Mouse (Mus musculus): Measurements from ENCODE around the gene Nwd2.

The Nwd2 gene

DNA sequence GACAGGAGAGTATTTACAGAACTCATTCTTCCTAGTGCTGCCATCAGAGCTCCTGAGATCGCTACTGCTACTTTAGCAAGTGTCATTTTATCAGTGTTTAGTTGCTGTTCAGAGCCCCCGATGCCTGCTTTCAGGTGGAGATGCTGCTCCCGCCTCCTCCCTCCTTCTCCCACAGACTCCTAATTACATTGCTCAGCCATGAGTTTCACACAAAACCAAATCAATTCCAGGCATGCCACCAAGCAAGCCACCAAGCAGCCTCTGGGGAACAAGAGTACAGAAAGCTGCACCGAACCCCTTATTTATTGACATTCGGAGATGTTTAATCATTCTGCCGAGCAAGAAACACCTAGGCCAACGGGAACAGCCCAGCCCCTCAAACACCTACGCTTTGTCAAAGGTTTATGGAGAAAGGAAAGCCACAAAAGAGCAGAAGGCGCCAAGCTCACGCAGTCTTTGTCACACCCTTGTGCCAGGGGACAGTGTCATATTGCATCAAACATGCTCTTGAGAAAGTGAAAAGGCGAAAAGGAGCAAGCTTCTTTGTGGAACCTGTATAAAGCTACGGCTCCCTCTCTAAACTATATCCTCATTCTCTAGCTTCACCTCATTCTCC is 191.0 kb downstream of the Nwd2 start:
- no peaks in the 10 kb centered on the region for H3K27me3 ChIP-seq (ENCODE audit: insufficient read depth, low read length)
- TF ChIP-seq CTCF (conservative IDR thresholded peaks at IDR 0.05; ENCODE audit: low read length) (no peak), POU5F1 (IDR thresholded peaks at IDR 0.05; ENCODE audit: borderline replicate concordance, low read length) (no peak), NANOG (IDR thresholded peaks at IDR 0.05; ENCODE audit: borderline replicate concordance, low read length) (no peak)
- no peak overlapping the region for H3K4me3 ChIP-seq (replicated peaks; ENCODE audit: low read length)
- H3K9me3 ChIP-seq (ENCODE audit: low read length), result peaks cover 8% of the 10 kb centered on the region; the same call in 1 of the 2 replicates
- H3K4me1 ChIP-seq (replicated peaks; ENCODE audit: low read depth, low read length), result no peaks in the 10 kb centered on the region
- no peaks in the 10 kb centered on the region for H3K36me3 ChIP-seq (ENCODE audit: insufficient read depth, low read length)

- Histone ChIP-seq H3K9me3 (ENCODE audit: low read length) (peaks cover 11% of the 10 kb centered on the region), H3K36me3 (ENCODE audit: insufficient read depth, low read length) (no peaks in the 10 kb centered on the region), H3K4me1 (replicated peaks; ENCODE audit: low read depth, low read length) (no peaks in the 10 kb centered on the region), H3K27me3 (ENCODE audit: insufficient read depth, low read length) (no peaks in the 10 kb centered on the region), H3K4me3 (replicated peaks; ENCODE audit: low read length) (no peak overlapping the region)
- TF ChIP-seq POU5F1 (IDR thresholded peaks at IDR 0.05; ENCODE audit: borderline replicate concordance, low read length) (no peak), NANOG (IDR thresholded peaks at IDR 0.05; ENCODE audit: borderline replicate concordance, low read length) (no peak), CTCF (conservative IDR thresholded peaks at IDR 0.05; ENCODE audit: low read length) (no peak)
Measured at GRCm38 (mm10) chr5:63847080-63847479, 198.2 kb downstream of the Nwd2 start.

DNA sequence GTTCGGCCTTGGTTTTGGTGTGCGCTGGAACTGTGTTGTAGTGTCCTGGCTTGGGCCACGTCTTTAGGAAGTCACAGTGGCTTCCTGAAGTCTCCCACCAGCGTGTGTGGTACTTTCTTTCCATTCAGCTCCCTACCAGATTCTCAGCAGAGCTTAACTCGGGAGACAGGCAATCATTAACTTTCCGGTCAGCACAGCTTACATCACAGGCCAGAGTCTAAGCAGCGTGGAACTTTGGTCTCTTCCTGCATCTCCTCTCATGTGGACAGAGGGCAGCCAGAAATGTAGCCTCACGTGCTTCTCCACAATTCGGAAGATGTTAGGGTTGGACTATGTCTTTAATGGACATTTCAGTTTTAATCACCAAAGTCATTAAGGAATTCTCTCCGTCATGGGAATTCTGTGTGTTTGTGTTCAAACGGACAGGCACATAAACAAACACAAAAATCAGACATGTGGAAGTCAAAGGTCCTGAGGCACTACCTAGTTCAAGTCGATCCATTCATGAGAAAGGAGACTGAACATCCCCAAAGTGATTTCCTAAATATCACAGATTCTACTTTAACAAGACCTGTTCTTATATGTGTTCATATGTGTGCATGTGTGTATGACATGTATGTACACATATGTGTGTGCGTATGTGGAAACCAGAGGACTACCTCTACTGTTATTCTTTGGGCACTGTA is 198.8 kb downstream of the Nwd2 start:
- Histone ChIP-seq H3K27me3 (ENCODE audit: insufficient read depth, low read length) (no peaks in the 10 kb centered on the region), H3K4me3 (replicated peaks; ENCODE audit: low read length) (no peak overlapping the region), H3K36me3 (ENCODE audit: insufficient read depth, low read length) (no peaks in the 10 kb centered on the region), H3K9me3 (ENCODE audit: low read length) (peaks cover 11% of the 10 kb centered on the region), H3K4me1 (replicated peaks; ENCODE audit: low read depth, low read length) (no peaks in the 10 kb centered on the region)
- no peak for TF ChIP-seq NANOG (IDR thresholded peaks at IDR 0.05; ENCODE audit: borderline replicate concordance, low read length)
- TF ChIP-seq CTCF (conservative IDR thresholded peaks at IDR 0.05; ENCODE audit: low read length), result no peak
- TF ChIP-seq POU5F1 (IDR thresholded peaks at IDR 0.05; ENCODE audit: borderline replicate concordance, low read length), result no peak

DNA sequence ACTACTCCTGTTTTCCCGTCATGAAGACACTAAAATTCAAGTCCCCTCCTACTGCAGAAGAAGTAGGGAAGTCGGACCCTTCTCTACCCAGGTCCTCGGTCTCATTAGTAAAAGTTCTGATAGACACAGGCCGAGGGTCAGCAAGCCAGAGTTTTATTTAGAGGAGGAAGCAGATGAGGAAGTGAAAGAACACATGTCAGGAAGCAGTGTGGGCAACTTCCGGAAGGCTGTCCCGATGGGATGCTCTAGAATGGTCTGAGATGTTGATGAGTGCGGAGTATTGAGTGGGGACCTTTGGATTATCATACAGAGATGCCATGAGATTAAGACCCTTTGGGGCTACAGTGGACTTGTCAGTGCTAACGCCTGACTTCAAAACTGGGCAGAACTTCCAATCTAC is 210.0 kb downstream of the Nwd2 start:
- TF ChIP-seq NANOG (IDR thresholded peaks at IDR 0.05; ENCODE audit: borderline replicate concordance, low read length) (no peak), POU5F1 (IDR thresholded peaks at IDR 0.05; ENCODE audit: borderline replicate concordance, low read length) (no peak), CTCF (conservative IDR thresholded peaks at IDR 0.05; ENCODE audit: low read length) (no peak)
- H3K4me1 ChIP-seq (replicated peaks; ENCODE audit: low read depth, low read length), result peaks cover 6% of the 10 kb centered on the region; the same call in 1 of the 2 replicates
- H3K4me3 ChIP-seq (replicated peaks; ENCODE audit: low read length), result no peak overlapping the region
- no peaks in the 10 kb centered on the region for H3K9me3 ChIP-seq (ENCODE audit: low read length)
- no peaks in the 10 kb centered on the region for H3K36me3 ChIP-seq (ENCODE audit: insufficient read depth, low read length)
- peaks cover 3% of the 10 kb centered on the region; the same call in 1 of the 2 replicates for H3K27me3 ChIP-seq (ENCODE audit: insufficient read depth, low read length)
